Mouse (Mus musculus) lung, postnatal 4 days (tissue): ENCODE results near the gene Kdsr.

Experiments
- DNase-seq, 2 experiments: peaks; one replicate each; pipeline ENCODE4 v3.0.0; 2021

The Kdsr gene

GRCm38 (mm10) chr1:106759572-106760435 is at the start of gene Kdsr:
Gene Kdsr, minus strand, starts transcription at chr1:106759727.
- peak; percentile 98 to 99 for DNase-seq

- DNase-seq: no peak
Measured at GRCm38 (mm10) chr1:106799931-106800330, 40.4 kb upstream of the Kdsr start.

GRCm38 (mm10) chr1:106799406-106799805 is 39.9 kb upstream of the Kdsr start:
- peak in 1 of 2 experiments; percentile 36 for DNase-seq

DNA sequence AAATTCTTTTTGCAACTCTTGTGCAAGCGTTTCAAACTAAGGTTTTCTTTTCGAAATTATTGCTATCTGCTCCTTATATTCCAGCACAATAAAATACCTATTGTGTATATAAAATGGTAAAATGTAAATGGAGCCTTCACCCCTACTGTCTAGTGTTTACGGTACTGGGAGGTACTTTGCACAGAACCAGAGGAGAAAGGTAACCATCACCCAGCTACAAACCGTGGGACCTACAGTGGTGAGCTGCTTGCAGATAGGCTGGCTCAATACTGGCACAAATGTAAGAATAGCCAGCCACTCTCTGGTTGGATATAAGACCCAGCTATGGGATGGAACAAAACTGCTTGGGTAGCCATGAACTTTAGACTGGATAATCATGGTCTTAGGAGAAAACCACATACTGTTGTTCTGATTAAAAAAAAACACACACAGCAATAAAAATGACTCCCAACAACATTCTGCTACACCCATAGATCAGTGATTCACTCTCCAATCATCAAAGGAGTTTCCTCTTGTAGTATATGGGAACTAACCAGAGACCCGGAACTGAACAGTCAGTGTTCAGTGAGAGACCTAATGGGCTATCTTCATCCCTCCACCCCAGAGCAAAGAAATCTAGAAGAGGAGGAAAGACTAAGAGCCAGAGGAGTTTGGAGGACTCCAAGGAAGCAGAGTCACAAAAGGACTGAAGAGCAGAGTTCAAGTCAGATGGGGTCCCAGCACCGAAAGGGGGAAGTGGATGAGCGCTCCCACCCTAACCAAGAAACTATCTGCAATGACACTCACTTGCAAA is 37.7 kb upstream of the Kdsr start:
- no peak for DNase-seq

- peak; percentile 94 to 95 for DNase-seq
Measured at GRCm38 (mm10) chr1:106796542-106796924, 37.0 kb upstream of the Kdsr start, which contains the start of gene Vps4b. Gene Vps4b, minus strand, starts transcription at chr1:106796728.

- peak; percentile 73 to 76 for DNase-seq
Measured at GRCm38 (mm10) chr1:106795634-106796541, 36.4 kb upstream of the Kdsr start.

DNA sequence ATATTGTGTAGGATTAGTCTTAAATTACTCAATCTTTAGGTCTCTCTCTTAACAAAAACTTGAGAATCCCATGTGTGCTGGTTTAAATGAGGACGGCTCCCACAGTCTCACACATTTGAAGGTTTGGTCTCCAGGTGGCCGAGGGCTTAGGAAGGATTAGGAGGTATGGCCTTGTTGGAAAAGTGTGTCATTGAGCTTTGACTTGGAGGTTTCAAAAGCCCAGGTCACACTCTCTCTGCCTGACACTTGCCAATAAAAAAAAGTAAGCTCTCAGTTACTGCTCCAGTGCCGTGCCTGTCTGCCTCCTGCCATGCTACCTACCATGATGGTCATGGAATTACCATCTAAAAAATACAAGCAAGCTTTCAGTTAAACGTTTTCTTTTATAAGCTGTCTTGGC is 15.4 kb upstream of the Kdsr start:
- no peak for DNase-seq

DNA sequence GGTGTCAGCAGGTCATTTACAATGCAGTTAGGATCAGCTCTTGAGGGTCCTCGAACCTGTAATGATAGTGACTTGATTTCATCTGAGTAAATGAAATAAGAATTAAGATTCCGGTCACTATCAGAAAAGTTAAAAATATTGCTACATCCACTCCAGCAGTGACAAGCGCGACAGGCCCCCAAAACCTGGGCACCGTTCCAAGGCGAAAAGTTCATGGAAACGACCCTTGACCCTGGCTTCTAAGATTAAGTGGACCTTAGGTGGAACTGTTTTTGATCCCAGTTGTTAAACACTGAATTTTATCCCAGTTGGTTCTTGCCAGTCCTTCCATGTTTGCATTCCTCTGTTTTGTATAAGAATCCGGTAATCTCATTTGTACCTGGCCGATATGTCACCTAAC is 14.6 kb upstream of the Kdsr start:
- DNase-seq: no peak

GRCm38 (mm10) chr1:106768773-106769172 is 9.2 kb upstream of the Kdsr start:
- DNase-seq: no peak

DNA sequence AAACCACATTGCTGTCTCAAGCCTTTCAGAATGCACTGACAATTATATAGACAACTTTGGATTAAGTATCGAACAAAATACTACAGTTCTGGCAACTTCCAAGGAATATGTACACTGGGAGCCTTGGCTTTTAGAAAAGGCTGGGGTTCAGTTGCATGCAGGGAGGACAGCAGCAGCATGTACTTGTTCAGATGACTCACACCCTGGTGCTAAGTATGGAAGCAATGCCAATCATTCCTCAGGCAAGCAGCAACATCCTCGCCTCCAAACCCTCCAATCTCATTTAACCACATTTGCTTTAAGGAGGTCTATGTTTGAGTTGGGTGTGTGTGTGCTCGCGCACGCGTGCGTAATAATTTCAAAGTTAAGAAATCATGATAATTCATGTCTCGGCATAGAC is 6.2 kb upstream of the Kdsr start:
- DNase-seq: no peak

DNA sequence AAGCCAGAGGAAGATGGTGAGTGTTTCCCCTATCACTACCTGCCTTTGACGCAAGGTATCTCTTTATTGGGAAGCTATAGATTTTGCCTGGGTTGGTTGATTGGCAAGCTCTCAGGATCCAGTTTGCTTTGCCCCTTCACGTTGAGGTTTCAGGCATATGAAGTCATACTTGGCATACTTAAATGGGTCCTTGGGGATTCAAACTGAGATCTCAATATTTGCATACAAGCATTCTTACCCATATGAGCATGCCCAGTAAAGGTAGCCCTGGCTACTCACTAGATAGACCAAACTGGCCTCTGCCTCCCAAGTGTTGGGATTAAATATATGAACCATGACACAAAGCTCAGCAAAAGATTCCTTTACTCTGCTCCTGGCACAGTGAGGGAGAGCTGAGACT is 5.3 kb upstream of the Kdsr start:
- no peak for DNase-seq

GRCm38 (mm10) chr1:106764281-106764680 is 4.8 kb upstream of the Kdsr start:
- DNase-seq: no peak

DNA sequence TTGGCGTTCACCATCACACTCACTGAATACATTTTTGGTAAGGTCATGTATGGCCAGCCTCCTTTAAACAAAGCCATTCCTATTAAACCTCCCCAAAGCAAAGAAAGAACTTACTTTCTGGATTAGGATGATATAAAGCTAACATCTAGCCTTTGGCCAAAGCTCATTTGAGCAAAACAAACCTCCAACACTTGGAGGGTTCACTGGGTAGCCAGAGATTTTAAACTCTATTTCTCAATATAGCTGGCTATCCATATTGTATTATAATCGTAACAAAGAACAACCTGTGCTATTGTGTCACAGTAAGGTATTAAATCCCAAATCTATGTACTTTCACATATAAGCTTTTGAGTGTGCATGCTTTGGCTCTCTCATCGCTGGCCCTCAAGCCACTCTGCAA is 1.2 kb upstream of the Kdsr start:
- DNase-seq: no peak

DNA sequence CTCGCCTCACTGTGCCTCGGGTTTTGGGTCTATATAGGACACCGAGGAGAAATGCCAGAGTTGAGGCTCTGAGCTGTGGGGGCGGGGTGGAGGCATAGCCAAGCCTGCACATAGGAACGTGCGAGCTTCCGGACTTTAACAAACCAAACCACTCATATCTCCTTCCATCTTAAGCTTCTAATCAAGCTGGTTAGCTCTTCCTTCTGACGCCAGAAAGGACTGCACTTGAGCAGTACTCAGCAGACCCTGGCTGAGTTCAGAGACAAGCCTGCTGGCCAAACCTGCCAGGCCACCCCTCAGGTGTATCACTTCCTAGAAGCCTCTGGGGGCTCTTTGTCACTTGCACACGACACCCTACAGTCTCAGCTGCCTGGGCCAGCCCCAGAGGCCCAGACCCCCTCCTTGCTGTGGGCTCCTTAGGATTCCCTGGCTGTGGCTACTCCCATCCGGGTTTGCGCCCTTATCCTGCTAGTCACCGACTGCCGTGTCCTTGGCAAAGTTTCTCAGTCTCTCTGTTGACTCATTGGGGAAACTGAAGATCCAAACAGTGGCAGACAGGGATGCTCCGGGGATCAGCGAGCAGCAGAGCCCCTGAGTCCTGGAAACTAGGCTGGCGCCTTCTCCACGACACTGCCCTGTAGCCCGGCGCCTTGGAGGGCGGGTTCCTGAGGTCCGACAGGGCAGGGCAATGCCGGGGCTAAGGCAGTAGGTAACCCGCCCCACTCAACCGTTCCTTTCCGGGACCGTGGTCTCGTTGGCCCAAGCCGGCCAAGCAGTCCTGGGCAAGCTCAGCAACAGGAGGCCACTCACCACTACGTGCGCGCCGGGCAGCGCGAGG is 574 bp downstream of the Kdsr start:
- peak; percentile 41 to 52 for DNase-seq

GRCm38 (mm10) chr1:106756633-106757032 is 2.9 kb downstream of the Kdsr start:
- peak; percentile 11 to 34 for DNase-seq

GRCm38 (mm10) chr1:106752013-106752412 is 7.5 kb downstream of the Kdsr start:
- peak; percentile 14 to 33 for DNase-seq

- no peak for DNase-seq
Measured at GRCm38 (mm10) chr1:106750656-106751055, 8.9 kb downstream of the Kdsr start.

GRCm38 (mm10) chr1:106748555-106749315 is 10.8 kb downstream of the Kdsr start:
- DNase-seq: no peak

DNA sequence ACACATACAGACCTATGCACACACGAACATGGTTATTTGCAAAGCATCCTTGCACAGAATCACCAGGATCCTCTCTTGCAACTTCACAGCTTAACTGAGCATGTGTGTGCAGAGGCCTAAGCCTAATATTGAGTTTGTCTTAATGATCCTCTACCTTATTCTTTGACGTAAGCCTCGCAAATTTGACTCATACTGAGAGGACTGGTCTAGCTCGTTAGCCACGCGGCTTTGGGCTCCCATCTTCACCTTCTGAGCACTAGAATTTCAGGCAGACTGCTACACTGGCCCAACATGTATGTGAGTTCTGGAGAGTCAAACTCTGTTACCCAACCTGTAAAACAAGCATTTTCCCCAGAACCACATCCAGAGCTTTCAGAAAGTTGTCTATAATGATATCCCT is 16.5 kb downstream of the Kdsr start:
- DNase-seq: no peak

DNA sequence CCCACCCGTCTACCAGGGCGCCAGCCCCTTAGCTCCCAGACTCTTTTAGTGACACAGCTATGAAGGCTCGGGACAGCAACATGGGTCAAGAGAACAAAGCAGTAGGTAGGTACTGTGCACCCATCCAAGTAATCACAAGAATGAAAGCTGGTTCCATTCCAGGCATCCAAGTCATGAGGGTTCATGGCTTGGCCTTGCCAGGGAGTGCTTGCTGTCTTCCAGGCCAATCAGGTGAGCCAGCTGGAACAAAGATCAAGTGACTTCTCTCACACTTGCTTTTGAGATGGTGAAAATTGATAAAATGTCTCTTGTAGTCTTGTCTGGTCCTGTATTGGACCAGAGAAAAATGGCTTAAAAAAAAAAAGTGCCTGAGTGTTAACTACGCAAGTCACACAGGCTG is 18.8 kb downstream of the Kdsr start:
- no peak for DNase-seq

DNA sequence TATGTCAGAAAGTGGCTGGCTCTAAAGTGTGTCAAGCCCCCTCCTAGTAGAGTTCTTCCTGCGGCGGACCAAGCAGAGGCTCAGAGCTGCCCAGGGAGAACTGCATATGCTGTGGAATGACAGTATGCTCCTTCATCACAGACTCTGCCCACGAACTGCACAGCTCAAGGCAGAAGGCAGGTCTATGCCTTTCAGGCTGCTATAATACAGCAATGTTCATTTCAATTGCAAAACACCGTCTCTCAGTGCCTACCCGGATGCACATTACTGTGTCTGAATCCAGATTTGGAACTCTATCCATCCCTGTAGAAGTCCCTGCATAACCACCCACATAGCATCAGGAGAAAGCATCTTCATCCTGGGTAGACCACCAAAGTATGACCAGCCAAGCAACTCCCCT is 19.7 kb downstream of the Kdsr start:
- DNase-seq: no peak
